Mouse (Mus musculus) kidney, embryonic 16.5 days (tissue): ENCODE data around the gene Cyp2e1. TPM values are rescaled to one million over a fixed set of nuclear protein-coding genes. Genes with fewer than 3 reads are reported as not detected.
"Not testable (repeated sequence)": the region's sequence is repeated elsewhere in the genome, so short reads cannot be mapped to it uniquely, and the experiment has no call there.

ENCODE experiments used
- ATAC-seq: fragments of 200-750 bp; cut with Nextera tagmentation; 2 replicates; pipeline ENCODE4 v1.8.0; 2017; ENCODE audit warnings: moderate TSS enrichment; ENCODE audit not compliant: low FRiP score, low TSS enrichment
- H3K27ac ChIP-seq: fragments of 300-500 bp; sonication (generic); 2 replicates; pipeline ENCODE4 v1.5.1; 2014; ENCODE audit warnings: low read length
- H3K27me3 ChIP-seq: fragments of 300-500 bp; sonication (generic); 2 replicates; pipeline ENCODE4 v1.6.1; 2014; ENCODE audit warnings: low read length, control low read depth, mixed read lengths; ENCODE audit not compliant: insufficient read depth
- H3K36me3 ChIP-seq: fragments of 300-500 bp; sonication (generic); 2 replicates; pipeline ENCODE4 v1.6.1; 2014; ENCODE audit warnings: low read length, control low read depth, mixed read lengths; ENCODE audit not compliant: insufficient read depth
- H3K4me1 ChIP-seq: fragments of 300-500 bp; sonication (generic); 2 replicates; pipeline ENCODE4 v1.6.1; 2014; ENCODE audit warnings: low read length, control low read depth, mixed read lengths; ENCODE audit not compliant: insufficient read depth
- H3K4me2 ChIP-seq: fragments of 300-500 bp; sonication (generic); replicated peaks from 2 replicates; pipeline ENCODE4 v1.6.1; 2014; ENCODE audit warnings: low read depth, low read length
- H3K4me3 ChIP-seq: fragments of 300-500 bp; sonication (generic); 2 replicates; pipeline ENCODE4 v1.5.1; 2014; ENCODE audit warnings: mild to moderate bottlenecking, low read length
- H3K9ac ChIP-seq: fragments of 300-500 bp; sonication (generic); replicated peaks from 2 replicates; pipeline ENCODE4 v1.6.1; 2014; ENCODE audit warnings: low read length
- H3K9me3 ChIP-seq: fragments of 300-500 bp; sonication (generic); 2 replicates; pipeline ENCODE4 v1.6.1; 2016; ENCODE audit warnings: low read length, control low read depth
- WGBS: fragments of 180-500 bp; shearing (Covaris S2); extraction: QIAGEN DNeasy Blood & Tissue Kit; methylation state at CpG from one replicate; pipeline ENCODE4 v1.1.7; 2014; 5-methylcytosine and 5-hydroxymethylcytosine counted together
- polyA plus RNA-seq: library from polyadenylated mRNA; unstranded; fragments of >200 nt; fragmentation: Nextera tagmentation; extraction: Ambion mirVana; gene quantifications from 2 replicates; pipeline ENCODE4 v1.2.1, GENCODE M21; 2015

Cyp2e1 gene
- polyA plus RNA-seq, 1 experiment from 2014 or later: 1.8 TPM

GRCm38 (mm10) chr7:140756151-140756854, 7.2 kb upstream of the Cyp2e1 start:
- no peak for ATAC-seq

GRCm38 (mm10) chr7:140760647-140761046, 2.9 kb upstream of the Cyp2e1 start:
- H3K27ac ChIP-seq: no peak overlapping the region
- no peaks in the 10 kb centered on the region for H3K36me3 ChIP-seq
- no peaks in the 10 kb centered on the region for H3K9me3 ChIP-seq
- H3K4me2 ChIP-seq: no peak overlapping the region
- no peak overlapping the region for H3K4me3 ChIP-seq
- no peak overlapping the region for H3K9ac ChIP-seq
- ATAC-seq: no peak
- no peaks in the 10 kb centered on the region for H3K4me1 ChIP-seq
- no peaks in the 10 kb centered on the region for H3K27me3 ChIP-seq

More at GRCm38 (mm10) chr7:140756151-140756854, 7.2 kb upstream of the Cyp2e1 start:
- Histone ChIP-seq H3K4me1 (no peaks in the 10 kb centered on the region), H3K4me3 (no peak overlapping the region), H3K36me3 (no peaks in the 10 kb centered on the region), H3K27me3 (no peaks in the 10 kb centered on the region), H3K27ac (no peak overlapping the region), H3K4me2 (no peak overlapping the region), H3K9ac (no peak overlapping the region), H3K9me3 (0 out of 2 replicates have a peak, but pooled peaks cover 4% of the 10 kb centered on the region)
- 59% methylated on average over 4 of the region's 4 CpGs for WGBS

- 69% methylated on average over 1 of the region's 1 CpGs for WGBS
- H3K4me1 ChIP-seq, H3K27ac ChIP-seq, H3K4me3 ChIP-seq, H3K9ac ChIP-seq, H3K27me3 ChIP-seq, H3K9me3 ChIP-seq, ATAC-seq, H3K36me3 ChIP-seq, H3K4me2 ChIP-seq: not testable (repeated sequence)
These were observed 1.9 kb downstream of the Cyp2e1 start for GRCm38 (mm10) chr7:140765391-140765790.

- Histone ChIP-seq H3K4me1 (no peaks in the 10 kb centered on the region), H3K27me3 (no peaks in the 10 kb centered on the region), H3K9me3 (no peaks in the 10 kb centered on the region), H3K36me3 (no peaks in the 10 kb centered on the region), H3K9ac (no peak overlapping the region), H3K27ac (no peak overlapping the region), H3K4me3 (no peak overlapping the region), H3K4me2 (no peak overlapping the region)
- no peak for ATAC-seq
- whole genome bisulfite sequencing: 77% methylated on average over 12 of the region's 12 CpGs
These were observed 2.6 kb downstream of the Cyp2e1 start for GRCm38 (mm10) chr7:140765888-140766739.

GRCm38 (mm10) chr7:140780548-140780947, 17.0 kb downstream of the Cyp2e1 start:
- Histone ChIP-seq H3K27me3 (no peaks in the 10 kb centered on the region), H3K4me1 (no peaks in the 10 kb centered on the region), H3K27ac (no peak overlapping the region), H3K9me3 (no peaks in the 10 kb centered on the region), H3K9ac (no peak overlapping the region), H3K4me3 (no peak overlapping the region), H3K36me3 (no peaks in the 10 kb centered on the region), H3K4me2 (no peak overlapping the region)
- WGBS: 72% methylated on average over 4 of the region's 4 CpGs
- ATAC-seq: no peak

GRCm38 (mm10) chr7:140787406-140788052, 24.0 kb downstream of the Cyp2e1 start, which contains the start of gene Syce1:
TSS of gene Syce1 (minus strand) at chr7:140787852.
- H3K4me3 ChIP-seq: no peak within 1 kb of the TSS
- no peaks in the 10 kb centered on the region for H3K9me3 ChIP-seq
- WGBS: 83% methylated on average over 27 of the region's 33 CpGs
- no peaks in the 10 kb centered on the region for H3K27me3 ChIP-seq
- H3K36me3 ChIP-seq: no peaks in the 10 kb centered on the region
- H3K9ac ChIP-seq: no peak within 1 kb of the TSS
- H3K27ac ChIP-seq: no peak within 1 kb of the TSS
- H3K4me2 ChIP-seq: no peak within 1 kb of the TSS
- ATAC-seq: no peak; the same call in 1 of the 2 replicates
- H3K4me1 ChIP-seq: no peaks in the 10 kb centered on the region

- no peaks in the 10 kb centered on the region for H3K9me3 ChIP-seq
- no peak for ATAC-seq
- no peaks in the 10 kb centered on the region for H3K27me3 ChIP-seq
- 87% methylated on average over 7 of the region's 7 CpGs for WGBS
- H3K4me2 ChIP-seq: no peak overlapping the region
- no peak overlapping the region for H3K9ac ChIP-seq
- no peaks in the 10 kb centered on the region for H3K4me1 ChIP-seq
- H3K4me3 ChIP-seq: no peak overlapping the region
- no peaks in the 10 kb centered on the region for H3K36me3 ChIP-seq
- H3K27ac ChIP-seq: no peak overlapping the region
These were observed 24.5 kb downstream of the Cyp2e1 start for GRCm38 (mm10) chr7:140788053-140788435.

- Histone ChIP-seq H3K36me3 (no peaks in the 10 kb centered on the region), H3K27ac (no peak overlapping the region), H3K9me3 (no peaks in the 10 kb centered on the region), H3K4me3 (no peak overlapping the region), H3K4me2 (no peak overlapping the region), H3K4me1 (no peaks in the 10 kb centered on the region), H3K9ac (no peak overlapping the region), H3K27me3 (no peaks in the 10 kb centered on the region)
- WGBS: 53% methylated on average over 4 of the region's 4 CpGs
- no peak for ATAC-seq
These were observed 30.0 kb downstream of the Cyp2e1 start for GRCm38 (mm10) chr7:140793541-140793940.

GRCm38 (mm10) chr7:140797619-140798018, 34.1 kb downstream of the Cyp2e1 start:
- Histone ChIP-seq H3K27ac (no peak overlapping the region), H3K4me2 (no peak overlapping the region), H3K4me1 (no peaks in the 10 kb centered on the region), H3K36me3 (no peaks in the 10 kb centered on the region), H3K4me3 (no peak overlapping the region), H3K27me3 (no peaks in the 10 kb centered on the region), H3K9me3 (no peaks in the 10 kb centered on the region), H3K9ac (no peak overlapping the region)
- no peak for ATAC-seq
- WGBS: 79% methylated on average over 3 of the region's 3 CpGs
